Mouse (Mus musculus): ENCODE data around the gene Mdm4.

- TF ChIP-seq CTCF (IDR thresholded peaks at IDR 0.05; ENCODE audit: control insufficient read depth, insufficient read depth, low read length) = no peak
- no peak for TF ChIP-seq POLR2A (IDR thresholded peaks at IDR 0.05; ENCODE audit: borderline replicate concordance, control insufficient read depth, low read depth, low read length)
These were observed 3.1 kb upstream of the Mdm4 start for GRCm38 (mm10) chr1:133033316-133034090.
